Mouse (Mus musculus) ES-Bruce4 (cell line): ENCODE data around the gene Invs.

Experiments
- CTCF ChIP-seq: IDR thresholded peaks from one replicate; pipeline ENCODE4 v1.8.1; 2011; ENCODE audit warnings: low read depth, low read length
- EP300 ChIP-seq: IDR thresholded peaks from 2 replicates; pipeline ENCODE4 v1.6.1; 2011; ENCODE audit warnings: low read depth, low read length; ENCODE audit not compliant: insufficient read depth
- POLR2A ChIP-seq: IDR thresholded peaks from one replicate; pipeline ENCODE4 v1.8.1; 2011; ENCODE audit warnings: low read length; ENCODE audit not compliant: insufficient read depth

- TF ChIP-seq CTCF, result no peak
- TF ChIP-seq POLR2A, result no peak
- TF ChIP-seq EP300, result no peak
These were observed at the start of gene Invs, which contains the start of gene Erp44 for GRCm38 (mm10) chr4:48279498-48280134.
